ENCODE assay signal across 15 mouse cellular contexts in genomic region chr11:95330662-95331061, GRCm38 (mm10).
"Had no signal": no experiment of that assay in that cellular context is flagged by ENCODE, and none has a peak within 500 bp of the region (broad histone marks: within the 10 kb centered on the region; RNA-seq: fewer than 3 reads in every experiment).

No protein-coding gene starts in this region.

- H3K4me3 ChIP-seq: lung, embryonic 15.5 days; megakaryocyte, embryonic 14.5 days; midbrain, embryonic 13.5 days; midbrain, embryonic 15.5 days; neural tube, embryonic 12.5 days had no signal

- H3K4me1 ChIP-seq: midbrain, embryonic 13.5 days; midbrain, embryonic 15.5 days; neural tube, embryonic 12.5 days had no signal

- ATAC-seq: lung, postnatal 0 days; midbrain, embryonic 13.5 days; midbrain, embryonic 15.5 days had no signal

- H3K36me3 ChIP-seq: lung, embryonic 15.5 days; midbrain, embryonic 13.5 days; midbrain, embryonic 15.5 days; neural tube, embryonic 12.5 days had no signal

- DNase-seq: lung, adult 2 months; lung, postnatal 14 days; lung, postnatal 36 days; right cerebral cortex, postnatal 14 days; spleen, adult 18-20 months; thymus, adult 18-20 months; thymus, postnatal 14 days; thymus, postnatal 36 days had no signal

- H3K9me3 ChIP-seq: lung, embryonic 15.5 days; megakaryocyte, embryonic 14.5 days; midbrain, embryonic 13.5 days; midbrain, embryonic 15.5 days; neural tube, embryonic 12.5 days had no signal

- H3K27ac ChIP-seq: lung, embryonic 15.5 days; macrophage; midbrain, embryonic 13.5 days; midbrain, embryonic 15.5 days; neural tube, embryonic 12.5 days had no signal

- H3K27me3 ChIP-seq: lung, embryonic 15.5 days; midbrain, embryonic 15.5 days had no signal

- H3K9ac ChIP-seq: lung, embryonic 15.5 days; midbrain, embryonic 13.5 days; midbrain, embryonic 15.5 days; neural tube, embryonic 12.5 days had no signal
